Mouse (Mus musculus): ENCODE measurements at regions not wholly inside any gene's neighbourhood (a gene's known extent, or its start where the extent isn't known, plus 50 kb on each side); places are given as distances from the start of the nearest gene placed in this dataset.

GRCm38 (mm10) chr8:12156893-12157292 is 121.7 kb upstream of the A230072I06Rik start:
- TF ChIP-seq CTCF (IDR thresholded peaks at IDR 0.05; ENCODE audit: low read depth, low read length) = no peak
- TF ChIP-seq POLR2A (IDR thresholded peaks at IDR 0.05; ENCODE audit: extremely low read depth, insufficient read depth, low read length) = no peak
